Mouse (Mus musculus) liver, embryonic 11.5 days (tissue): ENCODE results near the gene 1700113H08Rik. TPM values are rescaled to one million over a fixed set of nuclear protein-coding genes. Genes with fewer than 3 reads are reported as not detected.
A peak's percentile ranks its signal among the peaks of the same experiment; 100 is the strongest.

Experiments used
- ATAC-seq: fragments of 200-750 bp; cut with Nextera tagmentation; replicated peaks from 2 replicates; pipeline ENCODE4 v1.8.0; 2017; ENCODE audit warnings: moderate number of reproducible peaks, mild to moderate bottlenecking, moderate TSS enrichment, moderate library complexity; ENCODE audit not compliant: low FRiP score
- DNase-seq: peaks from one replicate; pipeline ENCODE4 v3.0.0-alpha.2; 2017; ENCODE audit warnings: low spot score
- H3K27ac ChIP-seq: fragments of 300-500 bp; sonication (generic); 2 replicates; pipeline ENCODE4 v1.5.1; 2014; ENCODE audit warnings: mild to moderate bottlenecking, low read depth, low read length, control low read depth
- H3K27me3 ChIP-seq: fragments of 300-500 bp; sonication (generic); replicated peaks from 2 replicates; pipeline ENCODE4 v1.6.1; 2014; ENCODE audit warnings: low read length, mixed read lengths; ENCODE audit not compliant: control insufficient read depth, insufficient read depth
- H3K36me3 ChIP-seq: fragments of 300-500 bp; sonication (generic); 2 replicates; pipeline ENCODE4 v1.6.1; 2014; ENCODE audit warnings: mild to moderate bottlenecking, low read length, moderate library complexity, mixed read lengths; ENCODE audit not compliant: control insufficient read depth, insufficient read depth
- H3K4me1 ChIP-seq: fragments of 300-500 bp; sonication (generic); replicated peaks from 2 replicates; pipeline ENCODE4 v1.6.1; 2014; ENCODE audit warnings: low read length, mixed read lengths; ENCODE audit not compliant: control insufficient read depth, insufficient read depth
- H3K4me2 ChIP-seq: fragments of 300-500 bp; sonication (generic); 2 replicates; pipeline ENCODE4 v1.6.1; 2014; ENCODE audit warnings: mild to moderate bottlenecking, control low read depth, moderate library complexity
- H3K4me3 ChIP-seq: fragments of 300-500 bp; sonication (generic); 2 replicates; pipeline ENCODE4 v1.5.1; 2014; ENCODE audit warnings: low read depth, low read length, control low read depth
- H3K9ac ChIP-seq: fragments of 300-500 bp; sonication (generic); 2 replicates; pipeline ENCODE4 v1.6.1; 2014; ENCODE audit warnings: low read depth, low read length, control low read depth
- H3K9me3 ChIP-seq: fragments of 300-500 bp; sonication (generic); 2 replicates; pipeline ENCODE4 v1.6.1; 2016; ENCODE audit warnings: low read length, inconsistent platforms, mixed read lengths; ENCODE audit not compliant: control insufficient read depth
- WGBS: fragments of 180-500 bp; shearing (Covaris S2); extraction: QIAGEN DNeasy Blood & Tissue Kit; methylation state at CpG from one replicate; pipeline ENCODE4 v1.1.7; 2014; 5-methylcytosine and 5-hydroxymethylcytosine counted together
- polyA plus RNA-seq: library from polyadenylated mRNA; unstranded; fragments of >200 nt; fragmentation: Nextera tagmentation; extraction: Ambion mirVana; gene quantifications from 2 replicates; pipeline ENCODE4 v1.2.1, GENCODE M21; 2014

The 1700113H08Rik gene
- polyA plus RNA-seq, 1 experiment from 2014 or later, result not detected

DNA sequence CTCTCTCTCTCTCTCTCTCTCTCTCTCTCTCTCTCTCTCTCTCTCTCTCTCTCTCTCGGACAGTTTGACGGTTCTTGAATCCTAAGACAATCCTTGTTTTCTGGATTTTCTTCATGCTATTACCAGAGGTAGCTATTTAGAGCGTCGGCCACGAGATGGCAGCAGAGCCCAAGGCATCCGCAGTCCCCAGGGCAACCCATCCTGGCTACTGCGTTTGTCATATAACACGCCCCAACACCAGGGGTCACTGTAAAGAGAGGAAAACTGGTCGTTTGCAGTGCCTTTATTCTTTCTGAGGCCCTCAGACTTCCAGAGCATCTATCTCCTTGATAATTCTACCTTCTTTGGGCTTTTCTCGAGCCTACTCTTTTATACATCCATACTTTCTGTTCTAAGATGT lies 33.0 kb upstream of the 1700113H08Rik start:
- no peaks in the 10 kb centered on the region; the same call in 1 of the 2 replicates for H3K27me3 ChIP-seq
- peak; percentile 62 for DNase-seq
- ATAC-seq, result peak; percentile 74
- H3K27ac ChIP-seq, result no peak overlapping the region
- 1% methylated on average over 9 of the region's 10 CpGs for WGBS
- H3K4me2 ChIP-seq, result no peak overlapping the region
- H3K4me3 ChIP-seq, result no peak overlapping the region
- H3K9ac ChIP-seq, result no peak overlapping the region
- no peaks in the 10 kb centered on the region for H3K36me3 ChIP-seq
- no peaks in the 10 kb centered on the region for H3K9me3 ChIP-seq
- H3K4me1 ChIP-seq, result no peaks in the 10 kb centered on the region

DNA sequence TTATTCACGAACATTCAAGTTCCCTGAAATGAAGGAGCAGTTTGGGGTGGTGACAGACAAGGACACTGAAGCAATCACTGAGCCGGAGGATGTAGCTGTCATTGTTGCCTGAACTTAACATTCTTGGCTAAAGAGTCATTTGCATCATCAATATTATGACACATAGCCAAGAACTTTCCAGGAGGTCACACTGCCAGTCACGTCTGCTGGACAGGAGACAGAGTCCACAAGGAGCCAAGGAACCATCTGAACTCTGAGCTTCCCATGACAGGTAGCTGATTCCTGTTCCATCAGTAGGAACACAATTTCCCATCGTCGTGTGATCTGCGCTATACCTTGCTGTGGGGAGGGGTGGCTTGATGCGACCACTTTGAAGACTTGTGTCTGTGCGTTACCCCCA lies 25.1 kb upstream of the 1700113H08Rik start:
- Histone ChIP-seq H3K27me3 (no peaks in the 10 kb centered on the region), H3K4me3 (no peak overlapping the region), H3K4me1 (peaks cover 3% of the 10 kb centered on the region; the same call in 1 of the 2 replicates), H3K27ac (no peak overlapping the region), H3K4me2 (no peak overlapping the region), H3K36me3 (no peaks in the 10 kb centered on the region), H3K9ac (no peak overlapping the region), H3K9me3 (no peaks in the 10 kb centered on the region)
- WGBS, result 84% methylated on average over 8 of the region's 8 CpGs
- ATAC-seq (no peak), DNase-seq (no peak)

DNA sequence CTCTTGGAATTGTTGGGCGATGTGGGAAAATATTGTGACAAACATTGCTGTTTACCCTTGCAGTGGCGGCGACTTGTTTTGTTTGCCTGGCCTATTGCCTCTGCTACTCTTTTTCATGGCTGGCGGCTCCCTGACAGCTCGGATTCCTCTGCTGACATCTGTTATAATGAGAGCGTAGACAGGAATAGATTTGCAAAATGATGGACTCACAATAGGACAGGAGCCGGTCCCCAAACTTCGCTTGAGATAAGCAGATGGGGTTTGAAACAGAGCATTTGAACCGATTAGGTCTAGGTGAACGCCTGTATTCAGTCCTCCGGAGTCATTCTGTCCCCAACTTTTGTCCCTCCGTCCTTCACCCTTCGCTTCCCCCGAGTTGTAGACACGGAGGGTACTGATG lies 22.0 kb upstream of the 1700113H08Rik start:
- ATAC-seq, result no peak
- H3K9ac ChIP-seq, result no peak overlapping the region
- H3K9me3 ChIP-seq, result no peaks in the 10 kb centered on the region
- no peaks in the 10 kb centered on the region for H3K27me3 ChIP-seq
- H3K27ac ChIP-seq, result no peak overlapping the region
- H3K4me1 ChIP-seq, result peaks cover 3% of the 10 kb centered on the region; the same call in 1 of the 2 replicates
- WGBS, result 79% methylated on average over 15 of the region's 15 CpGs
- H3K4me3 ChIP-seq, result no peak overlapping the region
- no peaks in the 10 kb centered on the region for H3K36me3 ChIP-seq
- H3K4me2 ChIP-seq, result no peak overlapping the region
- DNase-seq, result no peak

DNA sequence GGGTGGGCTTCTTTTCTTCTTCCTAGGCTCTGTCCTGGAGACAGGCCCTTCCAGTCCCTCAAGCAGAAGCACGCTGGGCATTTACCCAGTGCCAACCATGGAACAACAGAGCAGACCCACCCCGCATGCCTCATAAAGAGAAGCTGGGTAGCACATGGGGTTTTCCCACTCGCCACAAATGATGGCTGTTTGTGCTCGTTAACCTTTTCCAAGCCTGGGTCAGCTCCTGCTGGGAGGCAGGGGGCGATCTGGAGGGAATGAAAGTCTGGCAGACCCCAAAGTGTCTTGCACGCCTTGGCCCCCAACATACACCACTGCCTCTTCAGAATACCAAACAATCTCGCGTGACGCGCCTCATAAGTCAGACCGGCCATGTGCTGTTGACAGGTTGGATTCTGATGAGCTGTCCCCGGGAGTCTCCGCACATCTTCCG lies 21.6 kb upstream of the 1700113H08Rik start:
- H3K9ac ChIP-seq, result no peak overlapping the region
- ATAC-seq (no peak), DNase-seq (no peak)
- H3K4me2 ChIP-seq, result no peak overlapping the region
- H3K4me3 ChIP-seq, result no peak overlapping the region
- H3K27ac ChIP-seq, result no peak overlapping the region
- 72% methylated on average over 14 of the region's 14 CpGs for WGBS
- H3K36me3 ChIP-seq, result no peaks in the 10 kb centered on the region
- no peaks in the 10 kb centered on the region for H3K27me3 ChIP-seq
- H3K9me3 ChIP-seq, result no peaks in the 10 kb centered on the region
- peaks cover 3% of the 10 kb centered on the region; the same call in 1 of the 2 replicates for H3K4me1 ChIP-seq

DNA sequence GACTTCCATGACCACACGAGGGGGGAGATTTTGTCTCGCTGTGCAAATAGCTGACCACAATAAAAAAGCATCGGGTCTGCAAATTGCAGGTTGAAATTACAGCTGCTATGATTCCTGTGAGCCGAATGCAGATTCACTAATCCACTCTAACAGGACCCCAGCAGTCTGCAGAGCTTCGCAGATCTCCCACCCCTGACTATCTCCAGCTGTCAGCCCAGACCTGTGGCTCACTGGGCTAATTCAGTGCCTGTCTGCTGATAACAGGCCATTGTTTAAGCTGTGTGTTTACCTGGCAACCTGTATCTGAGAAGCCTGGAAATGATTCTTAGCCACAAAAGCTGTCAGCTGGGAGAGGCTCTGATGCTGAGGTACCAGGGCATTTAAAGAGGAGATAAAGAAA lies 20.8 kb upstream of the 1700113H08Rik start:
- ATAC-seq, result no peak

DNA sequence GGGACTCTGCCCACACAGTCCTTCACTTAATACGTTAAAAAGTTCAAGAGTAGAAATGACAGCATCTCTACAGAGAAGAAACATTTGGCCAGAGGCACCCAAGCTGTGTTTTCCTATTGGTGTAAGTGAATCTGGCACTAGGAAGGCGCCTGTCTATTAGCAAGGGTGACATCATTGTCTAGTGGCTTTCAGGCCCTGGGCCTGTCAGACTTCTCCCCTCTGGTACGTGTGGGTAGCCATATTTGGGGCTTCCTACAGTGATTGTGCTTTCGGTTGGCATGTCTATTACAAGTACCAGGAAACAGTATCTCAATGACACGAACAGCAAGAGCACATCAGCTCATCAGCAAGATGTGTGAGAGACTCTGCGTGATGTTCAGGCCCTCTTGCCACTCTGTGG lies 18.5 kb upstream of the 1700113H08Rik start:
- Histone ChIP-seq H3K4me2 (no peak overlapping the region), H3K9me3 (no peaks in the 10 kb centered on the region), H3K4me3 (no peak overlapping the region), H3K4me1 (peaks cover 3% of the 10 kb centered on the region; the same call in 1 of the 2 replicates), H3K27me3 (no peaks in the 10 kb centered on the region), H3K36me3 (no peaks in the 10 kb centered on the region), H3K9ac (no peak overlapping the region), H3K27ac (no peak overlapping the region)
- WGBS, result 71% methylated on average over 6 of the region's 6 CpGs
- ATAC-seq (no peak), DNase-seq (no peak)

More for the DNA sequence above, 20.8 kb upstream of the 1700113H08Rik start:
- Histone ChIP-seq H3K4me1 (peaks cover 3% of the 10 kb centered on the region; the same call in 1 of the 2 replicates), H3K36me3 (no peaks in the 10 kb centered on the region), H3K27ac (no peak overlapping the region), H3K9me3 (no peaks in the 10 kb centered on the region), H3K4me3 (no peak overlapping the region), H3K27me3 (no peaks in the 10 kb centered on the region), H3K9ac (no peak overlapping the region), H3K4me2 (no peak overlapping the region)
- no peak for DNase-seq
- 36% methylated on average over 5 of the region's 5 CpGs for WGBS

DNA sequence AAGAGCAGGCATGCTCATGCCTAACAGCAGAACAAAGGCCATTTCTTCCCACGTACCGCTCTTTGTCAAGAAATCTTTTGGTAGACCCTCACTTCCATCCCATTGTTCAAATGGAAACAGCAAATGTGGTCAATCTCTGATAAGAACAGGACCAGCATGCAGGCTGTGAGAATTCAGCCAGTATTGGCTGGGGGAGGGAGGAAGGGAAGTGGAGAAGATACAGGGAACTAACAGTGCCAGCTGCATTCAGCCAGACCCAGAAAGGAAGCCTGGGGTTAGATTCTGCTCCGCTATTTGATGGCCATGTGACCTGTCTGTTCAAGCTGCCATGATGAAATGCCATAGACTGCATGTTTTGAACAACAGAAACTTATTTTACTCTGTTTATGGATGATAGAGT lies 18.0 kb upstream of the 1700113H08Rik start:
- H3K27ac ChIP-seq, result no peak overlapping the region

DNA sequence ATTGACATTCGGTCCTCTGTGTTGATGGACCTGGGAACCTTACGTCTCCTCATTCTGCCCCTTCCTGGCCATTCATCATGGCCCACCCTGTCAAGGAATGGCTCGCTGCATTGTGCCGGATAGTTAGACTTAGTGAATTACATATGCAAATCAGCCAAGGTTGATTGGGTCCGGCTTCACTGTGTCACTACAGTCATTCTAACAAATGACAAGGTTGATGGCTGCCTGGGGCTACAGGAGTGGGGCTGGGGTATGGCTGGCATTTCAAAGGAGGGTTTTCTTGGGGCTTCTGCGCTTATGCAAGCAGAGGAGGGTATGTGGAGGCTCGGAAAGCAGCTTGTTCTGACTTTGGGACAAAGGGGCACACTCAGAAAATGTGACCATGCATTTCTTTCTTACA lies 16.6 kb upstream of the 1700113H08Rik start:
- no peak overlapping the region for H3K4me3 ChIP-seq
- ATAC-seq (no peak), DNase-seq (no peak)
- no peak overlapping the region for H3K9ac ChIP-seq
- no peak overlapping the region for H3K4me2 ChIP-seq
- no peaks in the 10 kb centered on the region for H3K27me3 ChIP-seq
- H3K9me3 ChIP-seq, result no peaks in the 10 kb centered on the region
- 82% methylated on average over 7 of the region's 7 CpGs for WGBS
- no peak overlapping the region for H3K27ac ChIP-seq
- H3K36me3 ChIP-seq, result no peaks in the 10 kb centered on the region
- H3K4me1 ChIP-seq, result peaks cover 3% of the 10 kb centered on the region; the same call in 1 of the 2 replicates

More for the DNA sequence above, 18.0 kb upstream of the 1700113H08Rik start:
- DNase-seq, result no peak
- H3K9me3 ChIP-seq, result no peaks in the 10 kb centered on the region
- ATAC-seq, result no peak; the same call in 1 of the 2 replicates
- H3K9ac ChIP-seq, result no peak overlapping the region
- no peak overlapping the region for H3K4me2 ChIP-seq
- peaks cover 3% of the 10 kb centered on the region; the same call in 1 of the 2 replicates for H3K4me1 ChIP-seq
- no peak overlapping the region for H3K4me3 ChIP-seq
- 50% methylated on average over 3 of the region's 3 CpGs for WGBS
- no peaks in the 10 kb centered on the region for H3K27me3 ChIP-seq
- no peaks in the 10 kb centered on the region for H3K36me3 ChIP-seq

DNA sequence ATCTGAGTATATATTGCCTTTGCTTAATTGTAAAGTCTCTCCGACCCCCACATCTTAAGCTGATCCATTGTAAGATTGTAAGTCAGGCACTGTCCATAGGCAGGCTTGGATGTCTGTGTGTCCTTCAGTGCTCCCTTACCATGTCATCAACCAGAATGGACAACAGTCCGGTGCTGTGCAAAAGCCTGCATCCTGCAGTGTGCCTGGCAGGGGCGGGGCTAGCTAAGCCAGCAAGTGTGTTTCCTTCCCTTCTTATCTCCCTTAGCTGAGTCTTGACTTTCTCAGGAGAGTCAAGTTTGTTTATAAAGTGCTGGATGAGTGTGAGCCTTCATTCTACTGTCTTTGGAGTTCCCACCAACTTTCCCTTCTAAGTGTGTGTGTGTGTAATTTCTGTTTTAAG lies 12.6 kb upstream of the 1700113H08Rik start:
- ATAC-seq, result peak; percentile 45; the same call in 1 of the 2 replicates

More for the DNA sequence above, 12.6 kb upstream of the 1700113H08Rik start:
- H3K27ac ChIP-seq, result no peak overlapping the region
- no peaks in the 10 kb centered on the region for H3K9me3 ChIP-seq
- H3K4me2 ChIP-seq, result no peak overlapping the region
- H3K4me3 ChIP-seq, result no peak overlapping the region
- no peak for DNase-seq
- H3K36me3 ChIP-seq, result no peaks in the 10 kb centered on the region
- no peaks in the 10 kb centered on the region for H3K27me3 ChIP-seq
- no peak overlapping the region for H3K9ac ChIP-seq
- 44% methylated on average over 3 of the region's 3 CpGs for WGBS
- H3K4me1 ChIP-seq, result no peaks in the 10 kb centered on the region
